ENCODE assay signal across 8 mouse cellular contexts in genomic region chr14:17172330-17173110, GRCm38 (mm10).
DNase-seq lines count a peak whose midpoint lies in the region; ATAC-seq and TF ChIP-seq lines count a peak whose summit lies in the region.

No protein-coding gene starts in this region.

- H3K27ac ChIP-seq in embryonic fibroblast, embryonic 13.5 days (ENCODE audit: insufficient read depth, low read length), result no peak overlapping the region
- H3K27ac ChIP-seq in heart, embryonic 11.5 days (ENCODE audit: low read depth, low read length), result no peak overlapping the region
- no peak overlapping the region for H3K27ac ChIP-seq in kidney, embryonic 15.5 days
- H3K27ac ChIP-seq in liver, embryonic 16.5 days (ENCODE audit: low read length), result no peak overlapping the region
- H3K27ac ChIP-seq in neural tube, embryonic 13.5 days (replicated peaks), result peak overlapping the region; percentile 24; the same call in 1 of the 2 replicates

- peak overlapping the region; percentile 16 for H3K4me3 ChIP-seq in embryonic fibroblast, embryonic 13.5 days (ENCODE audit: insufficient read depth, low read length)
- H3K4me3 ChIP-seq in heart, embryonic 11.5 days (ENCODE audit: low read depth, low read length), result peak overlapping the region; percentile 45
- peak overlapping the region; percentile 52 for H3K4me3 ChIP-seq in kidney, embryonic 15.5 days (replicated peaks)
- peak overlapping the region; percentile 32 for H3K4me3 ChIP-seq in liver, embryonic 16.5 days (ENCODE audit: low read depth, low read length)
- H3K4me3 ChIP-seq in neural tube, embryonic 13.5 days, result peak overlapping the region; percentile 57

- H3K4me1 ChIP-seq in embryonic fibroblast, embryonic 13.5 days (ENCODE audit: control insufficient read depth, insufficient read depth, low read length), result no peaks in the 10 kb centered on the region
- 0 out of 2 replicates have a peak, but pooled peaks cover 3% of the 10 kb centered on the region for H3K4me1 ChIP-seq in heart, embryonic 11.5 days (ENCODE audit: control insufficient read depth, insufficient read depth, low read length)
- peaks cover 15% of the 10 kb centered on the region for H3K4me1 ChIP-seq in kidney, embryonic 15.5 days
- no peaks in the 10 kb centered on the region; the same call in 1 of the 2 replicates for H3K4me1 ChIP-seq in liver, embryonic 16.5 days (ENCODE audit: control insufficient read depth, low read depth, low read length)
- peaks cover 36% of the 10 kb centered on the region for H3K4me1 ChIP-seq in neural tube, embryonic 13.5 days (replicated peaks)

- peak; percentile 88 for DNase-seq in heart, adult 11 months
- no peak for DNase-seq in heart, postnatal 25 days (ENCODE audit: low spot score)
- DNase-seq in urinary bladder, adult 18-20 months (ENCODE audit: low spot score in 2 of 2), result peak; percentile 47 to 74

- no peaks in the 10 kb centered on the region for H3K9me3 ChIP-seq in heart, embryonic 11.5 days (replicated peaks; ENCODE audit: control insufficient read depth, low read length)
- no peaks in the 10 kb centered on the region for H3K9me3 ChIP-seq in kidney, embryonic 15.5 days (replicated peaks)
- no peaks in the 10 kb centered on the region for H3K9me3 ChIP-seq in liver, embryonic 16.5 days (replicated peaks; ENCODE audit: control insufficient read depth, low read length)
- H3K9me3 ChIP-seq in neural tube, embryonic 13.5 days, result no peaks in the 10 kb centered on the region

- intact Hi-C loops in heart, postnatal 25 days (cut with DNase I), result no loop called here

- peak; percentile 65 for ATAC-seq in heart, embryonic 11.5 days (replicated peaks; ENCODE audit: insufficient number of reproducible peaks, low FRiP score, low TSS enrichment)
- peak; percentile 96 for ATAC-seq in kidney, embryonic 15.5 days (replicated peaks; ENCODE audit: low FRiP score)
- ATAC-seq in liver, embryonic 16.5 days (ENCODE audit: low read depth), result no peak
- ATAC-seq in neural tube, embryonic 13.5 days (ENCODE audit: low read depth), result peak; percentile 94

- TF ChIP-seq CTCF in embryonic fibroblast, embryonic 13.5 days (IDR thresholded peaks at IDR 0.05; ENCODE audit: borderline replicate concordance, insufficient read depth, low read length), result no peak

- H3K27me3 ChIP-seq in heart, embryonic 11.5 days (ENCODE audit: control insufficient read depth, insufficient read depth, low read length), result peaks cover 6% of the 10 kb centered on the region
- peaks cover 19% of the 10 kb centered on the region for H3K27me3 ChIP-seq in kidney, embryonic 15.5 days
- peaks cover 4% of the 10 kb centered on the region for H3K27me3 ChIP-seq in liver, embryonic 16.5 days (ENCODE audit: control insufficient read depth, insufficient read depth, low read depth, low read length)
- peaks cover 22% of the 10 kb centered on the region for H3K27me3 ChIP-seq in neural tube, embryonic 13.5 days

- no peak overlapping the region; the same call in 1 of the 2 replicates for H3K9ac ChIP-seq in heart, embryonic 11.5 days (ENCODE audit: low read depth, low read length)
- H3K9ac ChIP-seq in kidney, embryonic 15.5 days, result peak overlapping the region; percentile 41; the same call in 1 of the 2 replicates
- H3K9ac ChIP-seq in liver, embryonic 16.5 days (ENCODE audit: low read depth, low read length), result no peak overlapping the region
- peak overlapping the region; percentile 70 for H3K9ac ChIP-seq in neural tube, embryonic 13.5 days

- no peaks in the 10 kb centered on the region for H3K36me3 ChIP-seq in heart, embryonic 11.5 days (ENCODE audit: control insufficient read depth, insufficient read depth, low read length)
- H3K36me3 ChIP-seq in kidney, embryonic 15.5 days, result no peaks in the 10 kb centered on the region
- no peaks in the 10 kb centered on the region for H3K36me3 ChIP-seq in liver, embryonic 16.5 days (ENCODE audit: control insufficient read depth, insufficient read depth)
- no peaks in the 10 kb centered on the region for H3K36me3 ChIP-seq in neural tube, embryonic 13.5 days

- WGBS in heart, embryonic 11.5 days (ENCODE audit: insufficient replicate concordance), result 3% methylated on average over 34 of the region's 35 CpGs
- WGBS in kidney, embryonic 15.5 days, result 3% methylated on average over 35 of the region's 35 CpGs
- 2% methylated on average over 35 of the region's 35 CpGs for WGBS in liver, embryonic 16.5 days (ENCODE audit: insufficient replicate concordance)
- WGBS in neural tube, embryonic 13.5 days, result 1% methylated on average over 35 of the region's 35 CpGs

- no peak for TF ChIP-seq POLR2A in embryonic fibroblast, embryonic 13.5 days (IDR thresholded peaks at IDR 0.05; ENCODE audit: low read depth, low read length)

- H3K4me2 ChIP-seq in heart, embryonic 11.5 days, result peak overlapping the region; percentile 81
- H3K4me2 ChIP-seq in kidney, embryonic 15.5 days, result peak overlapping the region; percentile 95
- peak overlapping the region; percentile 49 for H3K4me2 ChIP-seq in liver, embryonic 16.5 days (ENCODE audit: low read depth, low read length)
- H3K4me2 ChIP-seq in neural tube, embryonic 13.5 days, result peak overlapping the region; percentile 69

Comparison
In these comparisons a context has a peak if more than half of its experiments do, and no peak if none do; other contexts are left out.
1. H3K9ac ChIP-seq: peak in kidney, embryonic 15.5 days (single experiment) and neural tube, embryonic 13.5 days (single experiment); none in heart, embryonic 11.5 days (single experiment) and liver, embryonic 16.5 days (single experiment).
2. Peak in every context shown above with its lines, with median percentiles within 50 percentile points of each other: H3K4me3 ChIP-seq and H3K4me2 ChIP-seq.